Mouse (Mus musculus) T-helper 2 cell (primary cell): ENCODE measurements around the gene Gm20815.
"Not testable (repeated sequence)": the region's sequence is repeated elsewhere in the genome, so short reads cannot be mapped to it uniquely, and the experiment has no call there.

Experiments
- in situ Hi-C: fragments of 300-600 bp; cut with MboI, MseI; formaldehyde crosslinking; loops from one replicate; pipeline ENCODE4 v1.15.1; 2025; ENCODE audit warnings: high pct_unique_total_duplicates

Gm20815 gene

DNA sequence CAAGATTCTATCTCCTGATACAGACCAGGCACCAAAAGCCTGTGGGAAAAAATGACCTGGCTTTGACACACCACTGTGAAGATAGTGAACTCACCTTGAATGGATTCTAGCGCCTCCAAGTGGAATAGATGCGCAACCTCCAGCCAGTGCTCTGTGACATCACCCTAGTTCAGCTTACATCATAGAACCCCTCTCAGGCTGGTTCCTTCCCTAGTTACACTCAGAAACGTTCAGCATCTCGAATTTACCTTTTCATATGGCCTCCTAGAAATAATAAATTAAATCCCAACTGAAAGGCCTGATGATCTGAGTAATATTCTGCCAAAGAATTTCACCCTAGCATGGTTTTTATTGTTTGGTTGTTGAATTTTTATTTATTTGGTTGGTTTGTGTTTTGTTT is at the start of gene Gm20815:
Gene Gm20815 (minus strand): TSS at position 101 of the 400 bp plus-strand sequence.
- in situ Hi-C loops: not testable (repeated sequence)
